Mouse (Mus musculus) lung, embryonic 16.5 days (tissue): ENCODE measurements around the gene Mcfd2. TPM values are rescaled to one million over a fixed set of nuclear protein-coding genes. Genes with fewer than 3 reads are reported as not detected.

Experiments
- ATAC-seq: fragments of 200-750 bp; cut with Nextera tagmentation; 2 replicates; pipeline ENCODE4 v1.8.0; 2017; ENCODE audit warnings: low read depth, mild to moderate bottlenecking, moderate library complexity
- H3K27ac ChIP-seq: fragments of 300-500 bp; sonication (generic); 2 replicates; pipeline ENCODE4 v1.5.1; 2014; ENCODE audit warnings: mild to moderate bottlenecking, control low read depth, low read length
- H3K27me3 ChIP-seq: fragments of 300-500 bp; sonication (generic); 2 replicates; pipeline ENCODE4 v1.6.1; 2014; ENCODE audit warnings: low read depth, low read length, mixed read lengths; ENCODE audit not compliant: control insufficient read depth, insufficient read depth
- H3K36me3 ChIP-seq: fragments of 300-500 bp; sonication (generic); 2 replicates; pipeline ENCODE4 v1.6.1; 2014; ENCODE audit warnings: low read length; ENCODE audit not compliant: control insufficient read depth, insufficient read depth
- H3K4me1 ChIP-seq: fragments of 300-500 bp; sonication (generic); replicated peaks from 2 replicates; pipeline ENCODE4 v1.6.1; 2014; ENCODE audit warnings: low read length, mixed read lengths; ENCODE audit not compliant: control insufficient read depth, insufficient read depth
- H3K4me2 ChIP-seq: fragments of 300-500 bp; sonication (generic); 2 replicates; pipeline ENCODE4 v1.6.1; 2014; ENCODE audit warnings: low read depth, low read length, control low read depth
- H3K4me3 ChIP-seq: fragments of 300-500 bp; sonication (generic); 2 replicates; pipeline ENCODE4 v1.5.1; 2014; ENCODE audit warnings: mild to moderate bottlenecking, low read length, control low read depth
- H3K9ac ChIP-seq: fragments of 300-500 bp; sonication (generic); 2 replicates; pipeline ENCODE4 v1.6.1; 2014; ENCODE audit warnings: low read length, control low read depth
- H3K9me3 ChIP-seq: fragments of 300-500 bp; sonication (generic); 2 replicates; pipeline ENCODE4 v1.6.1; 2016; ENCODE audit warnings: low read length; ENCODE audit not compliant: control insufficient read depth
- WGBS: fragments of 180-500 bp; shearing (Covaris S2); extraction: QIAGEN DNeasy Blood & Tissue Kit; methylation state at CpG from one replicate; pipeline ENCODE4 v1.1.7; 2014; 5-methylcytosine and 5-hydroxymethylcytosine counted together
- polyA plus RNA-seq: library from polyadenylated mRNA; unstranded; fragments of >200 nt; fragmentation: Nextera tagmentation; extraction: Ambion mirVana; gene quantifications from 2 replicates; pipeline ENCODE4 v1.2.1, GENCODE M21; 2015

Mcfd2 gene
- polyA plus RNA-seq, 1 experiment from 2014 or later, result 113 TPM

DNA sequence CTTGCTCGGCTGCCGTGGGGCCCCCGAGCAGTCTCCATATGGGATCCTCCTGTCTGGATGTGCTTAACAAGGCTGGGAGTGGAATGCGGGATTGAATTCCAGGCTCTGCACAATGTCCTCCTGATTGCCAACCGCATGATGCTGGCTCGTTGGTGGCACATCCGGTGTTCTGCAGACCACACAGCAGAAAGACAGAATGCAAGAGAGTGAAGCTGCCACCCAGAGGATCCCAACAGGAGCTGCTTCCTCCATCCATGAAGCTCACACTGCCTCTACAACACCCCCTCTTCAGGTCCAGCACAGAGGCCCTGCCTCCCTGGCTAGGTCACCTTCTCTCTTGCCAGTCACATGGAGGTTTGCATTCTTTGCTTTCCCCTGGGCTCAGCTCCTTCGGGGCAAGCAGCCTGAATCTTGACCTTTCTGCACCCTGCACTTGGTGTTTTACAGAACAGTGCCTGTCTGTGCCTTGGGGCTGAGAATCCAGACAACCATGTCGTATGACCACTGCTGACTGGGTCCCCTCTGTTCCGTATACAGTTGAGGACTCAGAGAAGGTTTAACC lies 39.6 kb downstream of the Mcfd2 start:
- Histone ChIP-seq H3K4me3 (no peak overlapping the region), H3K27me3 (no peaks in the 10 kb centered on the region), H3K36me3 (no peaks in the 10 kb centered on the region), H3K4me1 (no peaks in the 10 kb centered on the region), H3K27ac (no peak overlapping the region), H3K9ac (no peak overlapping the region), H3K9me3 (no peaks in the 10 kb centered on the region), H3K4me2 (no peak overlapping the region)
- WGBS, result 50% methylated on average over 10 of the region's 10 CpGs
- no peak for ATAC-seq

- Histone ChIP-seq H3K4me3 (no peak overlapping the region), H3K9ac (no peak overlapping the region), H3K27me3 (no peaks in the 10 kb centered on the region), H3K4me2 (no peak overlapping the region), H3K36me3 (no peaks in the 10 kb centered on the region), H3K4me1 (no peaks in the 10 kb centered on the region), H3K9me3 (no peaks in the 10 kb centered on the region), H3K27ac (no peak overlapping the region)
- no peak for ATAC-seq
- WGBS, result 91% methylated on average over 9 of the region's 9 CpGs
Observed at GRCm38 (mm10) chr17:87225384-87225783, 40.4 kb downstream of the Mcfd2 start.

DNA sequence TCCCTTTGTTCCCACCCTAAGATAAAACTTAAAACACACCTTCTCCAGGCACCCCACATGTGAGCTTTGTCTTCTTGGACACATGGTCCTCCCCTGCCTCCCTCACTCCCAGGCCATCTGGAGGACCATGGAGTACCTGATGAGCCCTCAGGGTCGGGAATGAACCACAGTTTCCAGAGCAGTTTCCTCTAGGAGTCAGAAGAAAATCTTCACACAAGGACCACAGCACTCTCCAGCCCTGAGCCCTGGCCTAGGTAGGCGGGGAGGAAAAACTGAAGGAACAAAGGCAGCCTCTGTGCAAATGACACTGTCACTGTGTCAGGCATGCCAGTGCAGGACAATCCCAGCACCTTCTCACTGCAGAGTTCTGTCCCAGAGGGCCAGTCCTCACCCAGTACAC lies 41.3 kb downstream of the Mcfd2 start:
- no peak overlapping the region for H3K4me2 ChIP-seq
- H3K4me1 ChIP-seq, result no peaks in the 10 kb centered on the region
- no peaks in the 10 kb centered on the region for H3K9me3 ChIP-seq
- 42% methylated on average over 2 of the region's 2 CpGs for whole genome bisulfite sequencing
- no peak for ATAC-seq
- no peak overlapping the region for H3K27ac ChIP-seq
- H3K4me3 ChIP-seq, result no peak overlapping the region
- no peaks in the 10 kb centered on the region for H3K27me3 ChIP-seq
- H3K36me3 ChIP-seq, result no peaks in the 10 kb centered on the region
- no peak overlapping the region for H3K9ac ChIP-seq

DNA sequence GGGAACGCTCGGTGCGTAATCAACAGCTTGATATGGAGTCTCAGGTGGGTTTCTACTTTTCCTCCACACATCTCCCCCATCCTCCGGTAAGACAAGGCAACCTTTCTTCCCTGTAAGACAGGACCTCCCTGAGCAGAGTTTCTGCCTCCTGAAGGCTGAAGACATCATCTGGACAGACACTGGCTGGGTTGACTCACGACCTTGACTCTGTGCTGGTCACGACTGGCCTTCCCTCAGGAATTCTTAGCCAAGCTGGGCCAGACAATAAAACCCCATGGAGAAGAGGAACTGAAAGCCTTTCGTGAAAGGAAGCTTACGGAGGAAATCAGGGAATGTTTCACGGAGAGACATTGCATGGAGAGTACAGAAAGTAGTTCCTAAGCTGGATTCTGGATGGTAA lies 46.3 kb downstream of the Mcfd2 start:
- Histone ChIP-seq H3K4me3 (no peak overlapping the region), H3K9ac (no peak overlapping the region), H3K4me2 (no peak overlapping the region), H3K27me3 (no peaks in the 10 kb centered on the region), H3K9me3 (no peaks in the 10 kb centered on the region), H3K27ac (no peak overlapping the region), H3K4me1 (no peaks in the 10 kb centered on the region), H3K36me3 (no peaks in the 10 kb centered on the region)
- WGBS, result 82% methylated on average over 9 of the region's 9 CpGs
- no peak for ATAC-seq

GRCm38 (mm10) chr17:87214523-87214922 lies 51.2 kb downstream of the Mcfd2 start:
- no peaks in the 10 kb centered on the region for H3K36me3 ChIP-seq

GRCm38 (mm10) chr17:87210525-87210924 lies 55.2 kb downstream of the Mcfd2 start:
- Histone ChIP-seq H3K4me3 (no peak overlapping the region), H3K4me1 (no peaks in the 10 kb centered on the region), H3K27me3 (no peaks in the 10 kb centered on the region), H3K4me2 (no peak overlapping the region), H3K9ac (no peak overlapping the region), H3K9me3 (no peaks in the 10 kb centered on the region), H3K27ac (no peak overlapping the region), H3K36me3 (no peaks in the 10 kb centered on the region)
- no peak for ATAC-seq
- WGBS, result 78% methylated on average over 2 of the region's 2 CpGs

More at GRCm38 (mm10) chr17:87214523-87214922, 51.2 kb downstream of the Mcfd2 start:
- H3K4me1 ChIP-seq, result no peaks in the 10 kb centered on the region
- no peaks in the 10 kb centered on the region for H3K27me3 ChIP-seq
- no peak overlapping the region for H3K4me3 ChIP-seq
- no peak overlapping the region for H3K4me2 ChIP-seq
- H3K27ac ChIP-seq, result no peak overlapping the region
- 87% methylated on average over 7 of the region's 7 CpGs for WGBS
- H3K9me3 ChIP-seq, result no peaks in the 10 kb centered on the region
- no peak for ATAC-seq
- H3K9ac ChIP-seq, result no peak overlapping the region

DNA sequence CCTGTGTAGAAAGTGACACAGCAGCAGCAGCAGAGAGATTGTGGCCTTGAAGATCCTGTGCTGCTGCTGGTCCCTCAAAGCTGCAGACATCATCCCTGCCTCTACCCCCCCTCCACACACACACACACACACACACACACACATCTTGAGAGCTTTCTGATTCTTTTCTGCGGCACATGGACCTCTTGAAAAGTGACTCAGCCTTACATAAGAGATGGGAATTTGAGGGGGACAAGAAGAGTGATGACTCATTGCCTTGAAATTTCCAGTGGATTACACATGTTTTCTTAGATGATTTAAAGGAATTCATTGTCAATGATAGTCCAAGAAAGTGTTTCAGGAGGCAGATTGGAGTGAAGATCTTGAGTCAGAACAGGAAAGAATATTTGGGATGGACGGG lies 58.9 kb downstream of the Mcfd2 start:
- Histone ChIP-seq H3K9ac (no peak overlapping the region), H3K36me3 (no peaks in the 10 kb centered on the region), H3K4me3 (no peak overlapping the region), H3K9me3 (no peaks in the 10 kb centered on the region), H3K4me2 (no peak overlapping the region), H3K27me3 (no peaks in the 10 kb centered on the region), H3K27ac (no peak overlapping the region), H3K4me1 (peaks cover 19% of the 10 kb centered on the region)
- no peak for ATAC-seq
- 49% methylated on average over 2 of the region's 2 CpGs for WGBS

Other genes with a start within 250 kb of the Mcfd2 start
- 30.5 and 31.0 TPM in 2 replicates for gene Pigf, start 240.5 kb downstream of the Mcfd2 start, polyA plus RNA-seq
- 133 and 138 TPM in 2 replicates for gene Cript, start 240.4 kb downstream of the Mcfd2 start, polyA plus RNA-seq
- gene Socs5, start 158.3 kb downstream of the Mcfd2 start, polyA plus RNA-seq, result 10.5 and 11.6 TPM in 2 replicates
- 6.1 and 6.4 TPM in 2 replicates for gene Ttc7, start 17.0 kb upstream of the Mcfd2 start, polyA plus RNA-seq
- not detected in 2 replicates for gene Stpg4, start 161.8 kb upstream of the Mcfd2 start, polyA plus RNA-seq
- gene Calm2, start 181.0 kb upstream of the Mcfd2 start, polyA plus RNA-seq, result 1,010 and 1,035 TPM in 2 replicates